Mouse (Mus musculus) forebrain, embryonic 11.5 days (tissue): ENCODE data around the gene Maml2. TPM values are rescaled to one million over a fixed set of nuclear protein-coding genes. Genes with fewer than 3 reads are reported as not detected.

ENCODE experiments used
- ATAC-seq: fragments of 200-750 bp; cut with Nextera tagmentation; replicated peaks from 2 replicates; pipeline ENCODE4 v1.8.0; 2017; ENCODE audit warnings: moderate TSS enrichment; ENCODE audit not compliant: low FRiP score
- DNase-seq: peaks from one replicate; pipeline ENCODE4 v3.0.0-alpha.2; 2017; ENCODE audit warnings: low spot score
- H3K27ac ChIP-seq: fragments of 300-500 bp; sonication (generic); 2 replicates; pipeline ENCODE4 v1.5.1; 2014; ENCODE audit warnings: low read depth, low read length
- H3K27me3 ChIP-seq: fragments of 300-500 bp; sonication (generic); 2 replicates; pipeline ENCODE4 v1.6.1; 2014; ENCODE audit warnings: mild to moderate bottlenecking, low read length, mixed read lengths; ENCODE audit not compliant: control insufficient read depth, insufficient read depth
- H3K36me3 ChIP-seq: fragments of 300-500 bp; sonication (generic); 2 replicates; pipeline ENCODE4 v1.6.1; 2014; ENCODE audit warnings: mild to moderate bottlenecking, low read length, moderate library complexity, mixed read lengths; ENCODE audit not compliant: control insufficient read depth, insufficient read depth
- H3K4me1 ChIP-seq: fragments of 300-500 bp; sonication (generic); replicated peaks from 2 replicates; pipeline ENCODE4 v1.6.1; 2014; ENCODE audit warnings: low read length, mixed read lengths; ENCODE audit not compliant: control insufficient read depth, insufficient read depth
- H3K4me2 ChIP-seq: fragments of 300-500 bp; sonication (generic); 2 replicates; pipeline ENCODE4 v1.6.1; 2014; ENCODE audit warnings: low read depth, mild to moderate bottlenecking, low read length, moderate library complexity, mixed read lengths; ENCODE audit not compliant: severe bottlenecking
- H3K4me3 ChIP-seq: fragments of 300-500 bp; sonication (generic); 2 replicates; pipeline ENCODE4 v1.5.1; 2014; ENCODE audit warnings: low read depth, low read length
- H3K9ac ChIP-seq: fragments of 300-500 bp; sonication (generic); 2 replicates; pipeline ENCODE4 v1.6.1; 2014; ENCODE audit warnings: low read length
- H3K9me3 ChIP-seq: fragments of 300-500 bp; sonication (generic); 2 replicates; pipeline ENCODE4 v1.6.1; 2016; ENCODE audit warnings: low read length, mixed read lengths; ENCODE audit not compliant: control insufficient read depth
- WGBS: fragments of 180-500 bp; shearing (Covaris S2); extraction: QIAGEN DNeasy Blood & Tissue Kit; methylation state at CpG from one replicate; pipeline ENCODE4 v1.1.7; 2014; 5-methylcytosine and 5-hydroxymethylcytosine counted together
- polyA plus RNA-seq: library from polyadenylated mRNA; unstranded; fragments of >200 nt; fragmentation: Nextera tagmentation; extraction: Ambion mirVana; gene quantifications from 2 replicates; pipeline ENCODE4 v1.2.1, GENCODE M21; 2014

Gene Maml2
- polyA plus RNA-seq, 1 experiment from 2014 or later, result 9.8 TPM

DNA sequence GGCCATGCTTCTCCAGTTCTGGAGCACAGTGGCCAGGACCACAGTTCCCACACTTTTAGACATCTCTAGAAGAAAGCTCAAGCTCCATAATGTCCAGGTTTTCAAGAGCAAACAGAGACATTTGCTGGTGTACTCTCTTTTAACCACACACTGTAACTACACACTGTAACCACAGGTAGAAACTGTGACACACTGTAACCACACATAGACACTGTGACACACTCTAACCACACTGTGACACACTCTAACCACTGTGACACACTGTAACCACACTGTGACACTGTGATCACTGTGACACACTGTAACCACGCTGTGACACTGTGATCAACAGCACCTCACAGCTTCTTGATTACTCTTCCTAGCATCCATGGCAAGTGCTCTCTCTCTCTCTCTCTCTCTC is 148.5 kb downstream of the Maml2 start:
- H3K9me3 ChIP-seq, result no peaks in the 10 kb centered on the region

GRCm38 (mm10) chr9:13446703-13447285 is 149.0 kb downstream of the Maml2 start, which contains the start of gene Gm17571:
Gm17571 (minus strand) TSS chr9:13446753.
- no peak for DNase-seq
- no peak for ATAC-seq
- Histone ChIP-seq H3K27me3 (no peaks in the 10 kb centered on the region), H3K9me3 (no peaks in the 10 kb centered on the region), H3K27ac (no peak within 1 kb of the TSS), H3K4me2 (no peak within 1 kb of the TSS), H3K9ac (no peak within 1 kb of the TSS), H3K4me3 (no peak within 1 kb of the TSS), H3K36me3 (no peaks in the 10 kb centered on the region), H3K4me1 (no peaks in the 10 kb centered on the region)
- 89% methylated on average over 4 of the region's 4 CpGs for WGBS

More for the DNA sequence above, 148.5 kb downstream of the Maml2 start:
- H3K4me1 ChIP-seq, result no peaks in the 10 kb centered on the region
- 90% methylated on average over 1 of the region's 1 CpGs for WGBS
- H3K27ac ChIP-seq, result no peak overlapping the region
- DNase-seq, result no peak
- H3K4me2 ChIP-seq, result no peak overlapping the region
- no peak for ATAC-seq
- H3K9ac ChIP-seq, result no peak overlapping the region
- H3K4me3 ChIP-seq, result no peak overlapping the region
- no peaks in the 10 kb centered on the region for H3K27me3 ChIP-seq
- H3K36me3 ChIP-seq, result no peaks in the 10 kb centered on the region

GRCm38 (mm10) chr9:13448716-13449115 is 151.0 kb downstream of the Maml2 start:
- no peak for DNase-seq
- Histone ChIP-seq H3K9ac (no peak overlapping the region), H3K4me1 (no peaks in the 10 kb centered on the region), H3K4me2 (no peak overlapping the region), H3K27ac (no peak overlapping the region), H3K36me3 (no peaks in the 10 kb centered on the region), H3K9me3 (no peaks in the 10 kb centered on the region), H3K27me3 (no peaks in the 10 kb centered on the region), H3K4me3 (no peak overlapping the region)
- ATAC-seq, result no peak
- 96% methylated on average over 3 of the region's 3 CpGs for WGBS

DNA sequence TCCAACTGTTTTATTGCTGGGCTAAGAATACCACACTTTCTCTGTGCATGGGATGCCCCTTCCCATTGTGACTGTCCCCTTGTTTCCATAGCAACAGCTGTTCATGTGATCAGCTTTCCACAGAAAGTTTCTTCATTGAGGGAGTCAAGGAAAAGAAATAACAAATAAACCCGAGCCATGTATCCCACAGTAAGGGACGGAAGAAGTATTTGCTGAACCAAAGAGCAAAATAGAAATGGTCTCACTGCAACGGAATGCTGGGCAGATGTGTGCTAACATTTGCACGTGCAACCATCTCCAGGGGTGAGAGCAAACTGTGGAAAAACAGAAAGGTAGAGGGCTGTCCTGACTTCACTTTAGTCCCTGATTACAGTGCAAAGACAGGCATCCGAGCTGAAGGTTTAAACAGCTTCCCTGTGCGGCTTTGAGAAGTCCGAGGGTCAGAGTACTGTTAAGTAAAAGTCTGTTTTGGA is 156.9 kb downstream of the Maml2 start:
- H3K4me3 ChIP-seq, result no peak overlapping the region
- H3K36me3 ChIP-seq, result no peaks in the 10 kb centered on the region
- H3K4me2 ChIP-seq, result no peak overlapping the region
- peaks cover 5% of the 10 kb centered on the region; the same call in 1 of the 2 replicates for H3K4me1 ChIP-seq
- 0 out of 2 replicates have a peak overlapping the region, but pooled peaks have one; percentile 12 for H3K9ac ChIP-seq
- H3K9me3 ChIP-seq, result no peaks in the 10 kb centered on the region
- 49% methylated on average over 7 of the region's 7 CpGs for WGBS
- H3K27me3 ChIP-seq, result no peaks in the 10 kb centered on the region
- DNase-seq (no peak), ATAC-seq (peak; percentile 60)
- peak overlapping the region; percentile 25; the same call in 1 of the 2 replicates for H3K27ac ChIP-seq

DNA sequence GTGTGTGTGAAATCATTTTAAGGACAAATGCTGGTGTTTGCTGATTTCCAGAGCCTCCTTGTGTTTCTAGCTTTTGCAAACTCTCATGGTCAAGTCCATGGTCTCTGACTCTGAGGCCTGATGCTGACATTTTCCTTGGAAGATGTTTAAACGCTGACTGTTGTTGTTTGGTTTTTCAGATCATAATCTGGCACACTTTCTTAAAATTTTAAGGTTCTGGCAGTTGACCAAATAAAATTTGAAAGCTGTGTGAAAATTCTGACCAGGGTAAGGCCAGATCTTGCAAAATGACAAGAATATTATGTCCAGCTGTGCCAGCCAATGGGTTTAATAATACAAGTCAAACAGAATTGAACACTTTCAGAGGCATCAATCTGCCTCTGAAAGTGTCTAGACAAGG is 157.5 kb downstream of the Maml2 start:
- WGBS, result 83% methylated on average over 1 of the region's 1 CpGs
- H3K4me1 ChIP-seq, result peaks cover 5% of the 10 kb centered on the region; the same call in 1 of the 2 replicates
- no peak overlapping the region for H3K27ac ChIP-seq
- no peaks in the 10 kb centered on the region for H3K36me3 ChIP-seq
- no peaks in the 10 kb centered on the region for H3K27me3 ChIP-seq
- ATAC-seq (no peak), DNase-seq (no peak)
- H3K9ac ChIP-seq, result no peak overlapping the region
- no peak overlapping the region for H3K4me2 ChIP-seq
- no peaks in the 10 kb centered on the region for H3K9me3 ChIP-seq
- H3K4me3 ChIP-seq, result no peak overlapping the region

DNA sequence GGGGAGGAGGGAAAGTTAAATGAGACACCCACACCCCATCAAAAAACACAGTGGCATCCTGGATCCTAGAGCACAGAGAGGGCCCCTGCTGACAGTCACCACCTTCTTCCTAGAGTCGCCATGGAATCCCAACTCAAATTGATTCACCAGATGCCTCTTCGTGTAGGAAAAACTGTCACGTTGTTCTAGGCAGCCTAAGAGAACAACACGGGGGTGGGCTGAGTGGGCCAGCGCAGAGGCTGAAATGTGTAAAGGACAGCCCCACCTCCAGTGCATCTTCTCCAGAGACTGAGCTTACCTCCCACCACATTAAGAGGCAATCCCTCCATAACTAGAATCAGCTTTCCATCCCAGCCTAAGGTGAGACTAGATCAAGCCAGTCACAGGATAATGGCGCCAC is 160.0 kb downstream of the Maml2 start:
- Histone ChIP-seq H3K27me3 (no peaks in the 10 kb centered on the region), H3K27ac (no peak overlapping the region)
- 91% methylated on average over 6 of the region's 6 CpGs for WGBS

GRCm38 (mm10) chr9:13459371-13459770 is 161.6 kb downstream of the Maml2 start:
- no peak for DNase-seq
- 73% methylated on average over 1 of the region's 1 CpGs for WGBS

More for the DNA sequence above, 160.0 kb downstream of the Maml2 start:
- H3K9ac ChIP-seq, result no peak overlapping the region
- H3K4me3 ChIP-seq, result no peak overlapping the region
- no peaks in the 10 kb centered on the region for H3K9me3 ChIP-seq
- no peaks in the 10 kb centered on the region for H3K36me3 ChIP-seq
- no peak for ATAC-seq
- no peak for DNase-seq
- H3K4me1 ChIP-seq, result peaks cover 5% of the 10 kb centered on the region; the same call in 1 of the 2 replicates
- no peak overlapping the region for H3K4me2 ChIP-seq

GRCm38 (mm10) chr9:13460012-13460411 is 162.3 kb downstream of the Maml2 start:
- Histone ChIP-seq H3K9ac (no peak overlapping the region), H3K27ac (no peak overlapping the region), H3K27me3 (no peaks in the 10 kb centered on the region), H3K4me1 (no peaks in the 10 kb centered on the region), H3K4me2 (no peak overlapping the region), H3K36me3 (no peaks in the 10 kb centered on the region), H3K4me3 (no peak overlapping the region), H3K9me3 (no peaks in the 10 kb centered on the region)
- DNase-seq (no peak), ATAC-seq (no peak)
- 85% methylated on average over 3 of the region's 3 CpGs for WGBS

More at GRCm38 (mm10) chr9:13459371-13459770, 161.6 kb downstream of the Maml2 start:
- Histone ChIP-seq H3K27me3 (no peaks in the 10 kb centered on the region), H3K27ac (no peak overlapping the region), H3K9ac (no peak overlapping the region), H3K36me3 (no peaks in the 10 kb centered on the region), H3K4me2 (no peak overlapping the region), H3K4me1 (peaks cover 5% of the 10 kb centered on the region; the same call in 1 of the 2 replicates), H3K4me3 (no peak overlapping the region), H3K9me3 (no peaks in the 10 kb centered on the region)
- ATAC-seq, result no peak

DNA sequence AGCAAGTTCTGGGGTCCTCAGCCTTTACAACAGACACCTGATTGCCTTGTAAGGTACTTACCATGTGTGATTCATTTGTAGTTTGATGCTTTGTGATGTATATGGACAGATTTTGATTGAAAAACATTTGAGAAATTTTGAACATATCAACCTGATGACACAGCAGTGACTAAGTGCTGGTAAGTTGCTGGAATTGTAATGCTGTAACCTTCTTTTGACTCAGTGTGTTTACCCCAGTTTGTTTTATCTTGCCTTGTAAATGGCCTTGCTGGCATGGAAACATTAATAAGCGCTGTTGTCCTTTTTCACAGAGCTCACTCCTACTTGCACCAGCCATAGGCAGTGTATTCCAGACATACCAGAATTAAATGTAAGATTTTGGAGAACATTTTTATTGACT is 163.2 kb downstream of the Maml2 start:
- WGBS, result 100% methylated on average over 1 of the region's 1 CpGs
- ATAC-seq (no peak), DNase-seq (no peak)
- Histone ChIP-seq H3K36me3 (no peaks in the 10 kb centered on the region), H3K9me3 (no peaks in the 10 kb centered on the region), H3K4me2 (no peak overlapping the region), H3K27me3 (no peaks in the 10 kb centered on the region), H3K4me3 (no peak overlapping the region), H3K4me1 (no peaks in the 10 kb centered on the region), H3K27ac (no peak overlapping the region), H3K9ac (no peak overlapping the region)
